Mouse (Mus musculus): ENCODE results near the gene Slc38a6. TPM values are rescaled to one million over a fixed set of nuclear protein-coding genes. Genes with fewer than 3 reads are reported as not detected.

The Slc38a6 gene
- polyA plus RNA-seq, 1 experiment: 18.8 TPM

GRCm38 (mm10) chr12:73402851-73403665 lies 116.5 kb downstream of the Slc38a6 start:
- H3K27ac ChIP-seq (ENCODE audit: insufficient read depth, low read length): no peak overlapping the region
- H3K36me3 ChIP-seq (ENCODE audit: control insufficient read depth, insufficient read depth, low read length, poor library complexity, severe bottlenecking): no peaks in the 10 kb centered on the region
- no peaks in the 10 kb centered on the region for H3K9me3 ChIP-seq (replicated peaks; ENCODE audit: control insufficient read depth, insufficient read depth, low read length, poor library complexity, severe bottlenecking)
- no peak overlapping the region for H3K4me3 ChIP-seq (ENCODE audit: low read depth, low read length)
- no peak overlapping the region for H3K9ac ChIP-seq (ENCODE audit: low read depth, poor library complexity, severe bottlenecking)
- no peaks in the 10 kb centered on the region for H3K27me3 ChIP-seq (ENCODE audit: control insufficient read depth, insufficient read depth, low read length, poor library complexity, severe bottlenecking)
- H3K4me1 ChIP-seq (ENCODE audit: control insufficient read depth, insufficient read depth, low read length): no peaks in the 10 kb centered on the region
- TF ChIP-seq EP300 (IDR thresholded peaks at IDR 0.05; ENCODE audit: insufficient read depth, low read depth, low read length) (no peak), POLR2A (IDR thresholded peaks at IDR 0.05; ENCODE audit: insufficient read depth, low read length) (no peak), CTCF (IDR thresholded peaks at IDR 0.05; ENCODE audit: low read depth, low read length) (no peak)

Other genes starting within 250 kb of the Slc38a6 start
- gene Six1, start 232.9 kb upstream of the Slc38a6 start, polyA plus RNA-seq (2011; ENCODE audit: insufficient read depth, insufficient read length, low read depth, missing spikeins): 2.9 and 3.5 TPM in 2 replicates
- 46.0 and 47.0 TPM in 2 replicates for gene Six4, start 173.3 kb upstream of the Slc38a6 start, polyA plus RNA-seq (2011; ENCODE audit: insufficient read depth, insufficient read length, low read depth, missing spikeins)
- gene Mnat1, start 163.1 kb upstream of the Slc38a6 start, polyA plus RNA-seq (2011; ENCODE audit: insufficient read depth, insufficient read length, low read depth, missing spikeins): 71.2 and 77.6 TPM in 2 replicates
- gene Trmt5, start 69 bp upstream of the Slc38a6 start, polyA plus RNA-seq (2011; ENCODE audit: insufficient read depth, insufficient read length, low read depth, missing spikeins): 45.7 and 53.2 TPM in 2 replicates